Mouse (Mus musculus) midbrain, embryonic 16.5 days (tissue): ENCODE data around the gene Tmprss7. TPM values are rescaled to one million over a fixed set of nuclear protein-coding genes. Genes with fewer than 3 reads are reported as not detected.

Experiments used
- ATAC-seq: fragments of 200-750 bp; cut with Nextera tagmentation; 2 replicates; pipeline ENCODE4 v1.8.0; 2017; ENCODE audit warnings: moderate TSS enrichment
- H3K27ac ChIP-seq: fragments of 300-500 bp; sonication (generic); 2 replicates; pipeline ENCODE4 v1.5.1; 2014; ENCODE audit warnings: mild to moderate bottlenecking, low read length, mixed read lengths
- H3K27me3 ChIP-seq: fragments of 300-500 bp; sonication (generic); 2 replicates; pipeline ENCODE4 v1.6.1; 2014; ENCODE audit warnings: low read depth, low read length, mixed read lengths; ENCODE audit not compliant: control insufficient read depth, insufficient read depth
- H3K36me3 ChIP-seq: fragments of 300-500 bp; sonication (generic); 2 replicates; pipeline ENCODE4 v1.6.1; 2014; ENCODE audit warnings: mild to moderate bottlenecking, low read length, moderate library complexity, mixed read lengths; ENCODE audit not compliant: control insufficient read depth, insufficient read depth
- H3K4me1 ChIP-seq: fragments of 300-500 bp; sonication (generic); 2 replicates; pipeline ENCODE4 v1.6.1; 2014; ENCODE audit warnings: mild to moderate bottlenecking, low read length, mixed read lengths; ENCODE audit not compliant: control insufficient read depth, insufficient read depth
- H3K4me2 ChIP-seq: fragments of 300-500 bp; sonication (generic); 2 replicates; pipeline ENCODE4 v1.6.1; 2014; ENCODE audit warnings: mild to moderate bottlenecking, low read length, mixed read lengths
- H3K4me3 ChIP-seq: fragments of 300-500 bp; sonication (generic); 2 replicates; pipeline ENCODE4 v1.5.1; 2014; ENCODE audit warnings: low read depth, mild to moderate bottlenecking, low read length, moderate library complexity, mixed read lengths
- H3K9ac ChIP-seq: fragments of 300-500 bp; sonication (generic); 2 replicates; pipeline ENCODE4 v1.6.1; 2014; ENCODE audit warnings: low read depth, low read length, mixed read lengths
- H3K9me3 ChIP-seq: fragments of 300-500 bp; sonication (generic); replicated peaks from 2 replicates; pipeline ENCODE4 v1.6.1; 2014; ENCODE audit warnings: mild to moderate bottlenecking, low read length, mixed read lengths; ENCODE audit not compliant: control insufficient read depth, poor library complexity, severe bottlenecking
- WGBS: fragments of 180-500 bp; shearing (Covaris S2); extraction: QIAGEN DNeasy Blood & Tissue Kit; methylation state at CpG from one replicate; pipeline ENCODE4 v1.1.7; 2014; 5-methylcytosine and 5-hydroxymethylcytosine counted together
- polyA plus RNA-seq: library from polyadenylated mRNA; unstranded; fragments of >200 nt; fragmentation: Nextera tagmentation; extraction: Ambion mirVana; gene quantifications from 2 replicates; pipeline ENCODE4 v1.2.1, GENCODE M21; 2015

The Tmprss7 gene
- polyA plus RNA-seq, 1 experiment from 2014 or later, result 0.93 TPM

- Histone ChIP-seq H3K4me2 (no peak overlapping the region), H3K27ac (no peak overlapping the region), H3K36me3 (no peaks in the 10 kb centered on the region), H3K27me3 (no peaks in the 10 kb centered on the region), H3K4me1 (no peaks in the 10 kb centered on the region), H3K9me3 (no peaks in the 10 kb centered on the region), H3K4me3 (no peak overlapping the region), H3K9ac (no peak overlapping the region)
- WGBS, result 91% methylated on average over 2 of the region's 2 CpGs
- ATAC-seq, result no peak
Observed at GRCm38 (mm10) chr16:45624791-45625190, 68.7 kb downstream of the Tmprss7 start.

DNA sequence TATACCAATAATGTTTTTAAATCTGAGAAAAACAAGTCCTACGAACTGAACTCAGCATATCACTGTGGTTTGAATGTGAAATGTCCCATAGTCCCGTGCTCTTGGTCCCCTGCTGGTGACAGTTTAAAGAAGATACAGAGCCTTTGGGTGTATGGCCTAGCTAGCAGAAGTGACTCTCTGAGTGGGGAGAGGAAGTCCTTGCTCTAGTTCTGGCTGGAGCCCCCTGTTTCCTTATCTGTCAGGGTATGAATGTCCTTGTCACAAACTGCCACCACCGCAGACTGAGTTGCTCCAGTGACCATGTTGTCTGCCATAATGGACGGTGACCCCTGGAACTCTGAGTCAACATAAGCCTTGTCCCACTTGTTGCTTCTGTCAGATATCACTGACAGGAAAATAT, 70.2 kb downstream of the Tmprss7 start:
- WGBS, result 94% methylated on average over 4 of the region's 4 CpGs
- Histone ChIP-seq H3K27ac (no peak overlapping the region), H3K4me1 (no peaks in the 10 kb centered on the region), H3K36me3 (no peaks in the 10 kb centered on the region), H3K9ac (no peak overlapping the region), H3K4me3 (no peak overlapping the region), H3K27me3 (no peaks in the 10 kb centered on the region), H3K9me3 (no peaks in the 10 kb centered on the region), H3K4me2 (no peak overlapping the region)
- no peak for ATAC-seq

- H3K9ac ChIP-seq, result no peak overlapping the region
- 77% methylated on average over 8 of the region's 8 CpGs for WGBS
- no peaks in the 10 kb centered on the region for H3K27me3 ChIP-seq
- H3K4me1 ChIP-seq, result no peaks in the 10 kb centered on the region
- ATAC-seq, result no peak
- H3K36me3 ChIP-seq, result no peaks in the 10 kb centered on the region
- H3K27ac ChIP-seq, result no peak overlapping the region
- no peak overlapping the region for H3K4me2 ChIP-seq
- H3K9me3 ChIP-seq, result no peaks in the 10 kb centered on the region
- H3K4me3 ChIP-seq, result no peak overlapping the region
Observed at GRCm38 (mm10) chr16:45619751-45620375, 73.6 kb downstream of the Tmprss7 start.

DNA sequence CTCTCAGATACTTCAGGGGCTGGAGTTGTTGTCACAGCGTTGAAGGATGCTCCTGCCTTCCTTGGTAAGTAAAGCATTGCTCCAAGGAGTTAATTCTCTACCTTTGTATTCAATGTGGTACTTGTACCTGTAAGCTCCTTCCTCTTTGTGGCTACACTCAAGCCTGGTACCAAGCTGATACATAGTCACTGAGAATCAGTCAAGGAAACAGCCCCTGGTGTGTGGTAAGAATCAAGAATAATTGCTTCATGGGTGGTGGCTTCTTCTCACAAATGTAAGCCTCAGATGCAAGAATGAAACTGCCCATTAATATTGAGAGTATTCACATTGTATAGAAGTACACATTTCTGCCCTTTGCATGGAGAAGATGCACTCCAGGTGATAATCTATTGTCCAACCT, 77.5 kb downstream of the Tmprss7 start:
- no peak overlapping the region for H3K4me3 ChIP-seq
- H3K4me1 ChIP-seq, result 0 out of 2 replicates have a peak, but pooled peaks cover 2% of the 10 kb centered on the region
- ATAC-seq, result no peak
- WGBS, result 96% methylated on average over 1 of the region's 1 CpGs
- H3K36me3 ChIP-seq, result no peaks in the 10 kb centered on the region
- no peaks in the 10 kb centered on the region for H3K9me3 ChIP-seq
- H3K9ac ChIP-seq, result no peak overlapping the region
- no peaks in the 10 kb centered on the region; the same call in 1 of the 2 replicates for H3K27me3 ChIP-seq
- no peak overlapping the region for H3K27ac ChIP-seq
- H3K4me2 ChIP-seq, result no peak overlapping the region

GRCm38 (mm10) chr16:45613247-45613646, 80.2 kb downstream of the Tmprss7 start:
- 38% methylated on average over 2 of the region's 2 CpGs for WGBS
- no peak for ATAC-seq
- Histone ChIP-seq H3K27ac (no peak overlapping the region), H3K27me3 (no peaks in the 10 kb centered on the region; the same call in 1 of the 2 replicates), H3K36me3 (no peaks in the 10 kb centered on the region), H3K9me3 (no peaks in the 10 kb centered on the region), H3K4me3 (no peak overlapping the region), H3K4me2 (no peak overlapping the region), H3K4me1 (0 out of 2 replicates have a peak, but pooled peaks cover 2% of the 10 kb centered on the region), H3K9ac (no peak overlapping the region)

DNA sequence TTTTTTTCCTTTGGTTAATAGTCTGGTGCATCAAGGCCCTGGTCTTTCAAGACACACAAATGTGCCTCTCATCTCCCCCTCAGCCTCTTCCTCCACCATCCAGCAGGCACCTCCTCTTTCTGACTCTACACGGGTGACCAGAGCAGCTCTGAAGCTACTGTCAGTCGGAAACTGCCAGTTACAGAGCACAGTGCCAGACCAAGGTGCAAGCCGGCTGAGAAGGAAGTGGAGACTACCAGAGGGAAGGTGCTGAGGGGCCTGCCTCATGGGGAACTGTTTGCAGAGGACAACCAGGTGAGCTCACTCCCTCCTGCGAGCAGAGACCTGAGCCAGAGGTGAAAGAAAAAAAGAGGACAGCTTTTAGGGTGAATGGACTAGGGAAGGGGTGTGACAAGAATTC, 83.2 kb downstream of the Tmprss7 start, which contains the start of gene Gcsam:
Gene Gcsam (plus strand): TSS at position 114 of the 400 bp plus-strand sequence.
- no peaks in the 10 kb centered on the region for H3K36me3 ChIP-seq
- ATAC-seq, result no peak
- no peak within 1 kb of the TSS for H3K27ac ChIP-seq
- 0 out of 2 replicates have a peak, but pooled peaks cover 2% of the 10 kb centered on the region for H3K4me1 ChIP-seq
- H3K9ac ChIP-seq, result no peak within 1 kb of the TSS
- no peaks in the 10 kb centered on the region for H3K9me3 ChIP-seq
- WGBS, result 84% methylated on average over 4 of the region's 4 CpGs
- no peak within 1 kb of the TSS for H3K4me3 ChIP-seq
- H3K27me3 ChIP-seq, result no peaks in the 10 kb centered on the region; the same call in 1 of the 2 replicates
- no peak within 1 kb of the TSS for H3K4me2 ChIP-seq

- Histone ChIP-seq H3K9me3 (no peaks in the 10 kb centered on the region), H3K4me1 (0 out of 2 replicates have a peak, but pooled peaks cover 2% of the 10 kb centered on the region), H3K4me2 (no peak overlapping the region), H3K36me3 (no peaks in the 10 kb centered on the region), H3K27me3 (no peaks in the 10 kb centered on the region; the same call in 1 of the 2 replicates), H3K9ac (no peak overlapping the region), H3K27ac (no peak overlapping the region), H3K4me3 (no peak overlapping the region)
- 0 out of 2 replicates have a peak, but pooled peaks have one; percentile 23 for ATAC-seq
- 87% methylated on average over 3 of the region's 3 CpGs for WGBS
Observed at GRCm38 (mm10) chr16:45609300-45609699, 84.2 kb downstream of the Tmprss7 start.

DNA sequence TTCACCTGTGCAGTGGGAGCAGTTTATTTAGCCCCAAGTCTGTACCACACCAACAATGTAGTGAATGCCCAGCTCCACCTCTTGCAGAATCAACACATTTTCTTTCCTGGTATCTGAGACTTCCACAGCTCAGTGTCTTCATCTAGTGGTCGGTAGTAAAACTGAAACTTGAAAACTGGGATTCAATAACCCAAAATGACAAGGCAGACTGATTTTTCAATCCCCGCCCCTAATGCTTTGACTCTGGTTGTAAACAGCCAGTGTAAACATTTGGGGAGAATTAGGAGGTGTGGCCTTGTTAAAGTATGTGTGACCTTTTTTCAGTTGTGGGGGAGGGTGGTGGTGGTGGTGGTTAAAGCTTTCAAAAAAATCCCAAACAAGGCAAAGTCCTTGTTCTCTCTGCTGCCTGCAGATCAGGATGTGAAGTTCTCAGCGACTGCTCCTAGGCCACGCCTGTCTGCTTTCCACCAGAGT, 84.9 kb downstream of the Tmprss7 start:
- no peak overlapping the region for H3K9ac ChIP-seq
- H3K36me3 ChIP-seq, result no peaks in the 10 kb centered on the region
- H3K27me3 ChIP-seq, result no peaks in the 10 kb centered on the region; the same call in 1 of the 2 replicates
- no peak overlapping the region for H3K4me3 ChIP-seq
- peak; percentile 68 for ATAC-seq
- no peak overlapping the region for H3K4me2 ChIP-seq
- 0 out of 2 replicates have a peak, but pooled peaks cover 2% of the 10 kb centered on the region for H3K4me1 ChIP-seq
- 59% methylated on average over 4 of the region's 4 CpGs for WGBS
- no peaks in the 10 kb centered on the region for H3K9me3 ChIP-seq
- H3K27ac ChIP-seq, result no peak overlapping the region
